Mouse (Mus musculus): Measurements from ENCODE around the gene Gm11555. TPM values are rescaled to one million over a fixed set of nuclear protein-coding genes. Genes with fewer than 3 reads are reported as not detected.
"Not testable (repeated sequence)": the region's sequence is repeated elsewhere in the genome, so short reads cannot be mapped to it uniquely, and the experiment has no call there.

Gm11555 gene
- polyA plus RNA-seq (2014; fragmentation: Nextera tagmentation; extraction: Ambion mirVana), result not detected in 2 replicates

GRCm38 (mm10) chr11:99650136-99650535, at the start of gene Gm11555:
Gene Gm11555, minus strand, starts transcription at chr11:99650236.
- Histone ChIP-seq H3K4me1 (ENCODE audit: control insufficient read depth in 2 of 2, insufficient read depth in 2 of 2, low read length in 2 of 2) (no peaks in the 10 kb centered on the region), H3K27me3 (ENCODE audit: control insufficient read depth, insufficient read depth, low read length) (no peaks in the 10 kb centered on the region), H3K4me3 (ENCODE audit: control insufficient read depth in 1 of 2, insufficient read depth in 1 of 2, low read depth in 1 of 2, low read length in 2 of 2) (no peak within 1 kb of the TSS), H3K9ac (ENCODE audit: low read length) (no peak within 1 kb of the TSS), H3K36me3 (ENCODE audit: control insufficient read depth, insufficient read depth, low read length) (no peaks in the 10 kb centered on the region), H3K9me3 (ENCODE audit: control insufficient read depth, low read length) (no peaks in the 10 kb centered on the region), H3K27ac (replicated peaks in 1 of 2; ENCODE audit: control insufficient read depth in 1 of 2, insufficient read depth in 1 of 2, low read depth in 2 of 2, low read length in 2 of 2) (no peak within 1 kb of the TSS), H3K4me2 (ENCODE audit: low read length) (no peak within 1 kb of the TSS)
- no peak for ATAC-seq (ENCODE audit: insufficient number of reproducible peaks, insufficient read depth, low FRiP score, low read depth)
- WGBS, result 69% methylated on average over 2 of the region's 2 CpGs

DNA sequence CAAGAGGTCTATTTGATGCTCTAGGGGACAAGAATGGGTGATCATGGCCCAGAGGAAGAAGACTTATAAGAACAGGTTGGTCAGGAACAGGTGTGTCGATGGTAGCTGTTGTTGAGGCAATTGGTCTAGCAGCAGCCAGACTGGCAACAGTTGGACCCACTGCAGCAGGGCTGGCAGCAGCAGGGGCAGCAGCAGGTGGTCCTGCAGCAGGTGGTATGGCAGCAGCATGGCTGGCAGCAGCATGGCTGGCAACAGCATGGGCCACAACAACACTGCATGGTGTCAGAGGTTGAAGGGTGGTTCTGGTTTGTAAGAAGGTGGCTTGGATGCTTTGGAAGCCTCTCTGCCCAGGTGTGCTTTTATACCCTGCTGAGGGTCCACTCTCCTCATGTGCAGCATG, 40.4 kb upstream of the Gm11555 start, which contains the start of gene Gm14190:
Gene Gm14190, minus strand, starts transcription at position 278 of the 400 bp plus-strand sequence.
- no peak within 1 kb of the TSS for H3K4me2 ChIP-seq (ENCODE audit: low read length)
- no peaks in the 10 kb centered on the region for H3K27me3 ChIP-seq (ENCODE audit: control insufficient read depth, insufficient read depth, low read length)
- no peak for ATAC-seq (ENCODE audit: insufficient number of reproducible peaks, insufficient read depth, low FRiP score, low read depth)
- 80% methylated on average over 1 of the region's 1 CpGs for WGBS
- H3K27ac ChIP-seq (replicated peaks in 1 of 2; ENCODE audit: control insufficient read depth in 1 of 2, insufficient read depth in 1 of 2, low read depth in 2 of 2, low read length in 2 of 2), result no peak within 1 kb of the TSS
- H3K4me1 ChIP-seq (ENCODE audit: control insufficient read depth in 2 of 2, insufficient read depth in 2 of 2, low read length in 2 of 2), result no peaks in the 10 kb centered on the region
- no peak within 1 kb of the TSS for H3K4me3 ChIP-seq (ENCODE audit: control insufficient read depth in 1 of 2, insufficient read depth in 1 of 2, low read depth in 1 of 2, low read length in 2 of 2)
- no peaks in the 10 kb centered on the region for H3K9me3 ChIP-seq (ENCODE audit: control insufficient read depth, low read length)
- no peak within 1 kb of the TSS for H3K9ac ChIP-seq (ENCODE audit: low read length)
- no peaks in the 10 kb centered on the region for H3K36me3 ChIP-seq (ENCODE audit: control insufficient read depth, insufficient read depth, low read length)

DNA sequence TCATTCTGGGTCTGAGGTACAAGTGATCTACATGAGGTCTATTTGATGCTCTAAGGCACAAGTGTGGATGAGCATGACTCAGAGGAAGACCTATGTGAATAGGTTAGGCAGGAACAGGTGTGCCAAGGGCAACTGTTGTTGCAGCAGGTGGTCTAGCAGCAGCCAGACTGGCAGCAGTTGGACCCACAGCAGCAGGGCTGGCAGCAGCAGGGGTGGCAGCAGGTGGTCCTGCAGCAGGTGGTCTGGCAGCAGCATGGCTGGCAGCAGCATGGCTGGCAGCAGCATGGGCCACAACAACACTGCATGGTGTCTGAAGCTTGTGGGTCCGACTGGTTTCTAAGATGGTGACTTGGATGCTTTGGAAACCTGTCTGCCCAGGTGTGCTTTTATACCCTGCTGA, 35.2 kb upstream of the Gm11555 start:
- 63% methylated on average over 1 of the region's 1 CpGs for WGBS
- not testable (repeated sequence) for H3K9ac ChIP-seq (ENCODE audit: low read length); H3K4me2 ChIP-seq (ENCODE audit: low read length); H3K27me3 ChIP-seq (ENCODE audit: control insufficient read depth, insufficient read depth, low read length); H3K9me3 ChIP-seq (ENCODE audit: control insufficient read depth, low read length); H3K4me3 ChIP-seq (ENCODE audit: control insufficient read depth in 1 of 2, insufficient read depth in 1 of 2, low read depth in 1 of 2, low read length in 2 of 2); H3K4me1 ChIP-seq (ENCODE audit: control insufficient read depth in 2 of 2, insufficient read depth in 2 of 2, low read length in 2 of 2); H3K27ac ChIP-seq (replicated peaks in 1 of 2; ENCODE audit: control insufficient read depth in 1 of 2, insufficient read depth in 1 of 2, low read depth in 2 of 2, low read length in 2 of 2); H3K36me3 ChIP-seq (ENCODE audit: control insufficient read depth, insufficient read depth, low read length); ATAC-seq (ENCODE audit: insufficient number of reproducible peaks, insufficient read depth, low FRiP score, low read depth)

- H3K36me3 ChIP-seq (ENCODE audit: control insufficient read depth, insufficient read depth, low read length), result no peaks in the 10 kb centered on the region
- no peaks in the 10 kb centered on the region for H3K4me1 ChIP-seq (ENCODE audit: control insufficient read depth in 2 of 2, insufficient read depth in 2 of 2, low read length in 2 of 2)
- H3K4me2 ChIP-seq (ENCODE audit: low read length), result no peak overlapping the region
- H3K9me3 ChIP-seq (ENCODE audit: control insufficient read depth, low read length), result no peaks in the 10 kb centered on the region
- H3K27ac ChIP-seq (replicated peaks in 1 of 2; ENCODE audit: control insufficient read depth in 1 of 2, insufficient read depth in 1 of 2, low read depth in 2 of 2, low read length in 2 of 2), result no peak overlapping the region
- H3K4me3 ChIP-seq (ENCODE audit: control insufficient read depth in 1 of 2, insufficient read depth in 1 of 2, low read depth in 1 of 2, low read length in 2 of 2), result no peak overlapping the region
- H3K27me3 ChIP-seq (ENCODE audit: control insufficient read depth, insufficient read depth, low read length), result no peaks in the 10 kb centered on the region
- H3K9ac ChIP-seq (ENCODE audit: low read length), result no peak overlapping the region
- 75% methylated on average over 2 of the region's 2 CpGs for WGBS
- no peak for ATAC-seq (ENCODE audit: insufficient number of reproducible peaks, insufficient read depth, low FRiP score, low read depth)
These were observed 33.4 kb upstream of the Gm11555 start for GRCm38 (mm10) chr11:99683481-99683880.

DNA sequence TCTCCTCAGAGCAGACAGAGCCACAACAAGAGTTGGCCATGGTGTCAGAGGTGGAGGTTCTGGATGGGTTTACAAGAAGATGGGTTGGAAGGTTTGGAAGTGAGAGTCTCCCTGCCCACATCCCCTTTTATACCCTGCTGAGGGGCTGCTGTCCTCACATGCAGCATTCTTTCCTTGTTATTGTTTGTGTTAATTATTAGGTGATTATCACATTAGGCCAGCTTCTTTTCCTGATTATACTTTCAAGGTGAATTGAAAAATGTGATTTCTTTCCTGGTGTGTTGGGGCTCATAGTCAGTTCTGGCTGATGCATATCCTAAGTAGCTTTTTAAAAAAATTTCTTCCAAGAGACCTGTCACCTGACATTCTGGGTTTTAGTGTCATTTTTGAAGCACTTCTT, 15.8 kb upstream of the Gm11555 start, which contains the start of gene Krtap4-6:
Gene Krtap4-6, minus strand, starts transcription at position 101 of the 400 bp plus-strand sequence.
- ATAC-seq (ENCODE audit: insufficient number of reproducible peaks, insufficient read depth, low FRiP score, low read depth), result no peak
- Histone ChIP-seq H3K27ac (replicated peaks in 1 of 2; ENCODE audit: control insufficient read depth in 1 of 2, insufficient read depth in 1 of 2, low read depth in 2 of 2, low read length in 2 of 2) (no peak within 1 kb of the TSS), H3K9ac (ENCODE audit: low read length) (no peak within 1 kb of the TSS), H3K4me2 (ENCODE audit: low read length) (no peak within 1 kb of the TSS), H3K4me1 (ENCODE audit: control insufficient read depth in 2 of 2, insufficient read depth in 2 of 2, low read length in 2 of 2) (no peaks in the 10 kb centered on the region), H3K4me3 (ENCODE audit: control insufficient read depth in 1 of 2, insufficient read depth in 1 of 2, low read depth in 1 of 2, low read length in 2 of 2) (no peak within 1 kb of the TSS), H3K27me3 (ENCODE audit: control insufficient read depth, insufficient read depth, low read length) (no peaks in the 10 kb centered on the region), H3K9me3 (ENCODE audit: control insufficient read depth, low read length) (no peaks in the 10 kb centered on the region), H3K36me3 (ENCODE audit: control insufficient read depth, insufficient read depth, low read length) (no peaks in the 10 kb centered on the region)

- Histone ChIP-seq H3K4me1 (ENCODE audit: control insufficient read depth in 2 of 2, insufficient read depth in 2 of 2, low read length in 2 of 2) (no peaks in the 10 kb centered on the region), H3K4me2 (ENCODE audit: low read length) (no peak overlapping the region), H3K4me3 (ENCODE audit: control insufficient read depth in 1 of 2, insufficient read depth in 1 of 2, low read depth in 1 of 2, low read length in 2 of 2) (no peak overlapping the region), H3K9me3 (ENCODE audit: control insufficient read depth, low read length) (no peaks in the 10 kb centered on the region), H3K27ac (replicated peaks in 1 of 2; ENCODE audit: control insufficient read depth in 1 of 2, insufficient read depth in 1 of 2, low read depth in 2 of 2, low read length in 2 of 2) (no peak overlapping the region), H3K36me3 (ENCODE audit: control insufficient read depth, insufficient read depth, low read length) (no peaks in the 10 kb centered on the region), H3K9ac (ENCODE audit: low read length) (no peak overlapping the region), H3K27me3 (ENCODE audit: control insufficient read depth, insufficient read depth, low read length) (no peaks in the 10 kb centered on the region)
- ATAC-seq (ENCODE audit: insufficient number of reproducible peaks, insufficient read depth, low FRiP score, low read depth), result no peak
- WGBS, result 79% methylated on average over 10 of the region's 10 CpGs
These were observed 12.8 kb upstream of the Gm11555 start for GRCm38 (mm10) chr11:99662802-99663201.

GRCm38 (mm10) chr11:99659256-99659655, 9.2 kb upstream of the Gm11555 start:
- Histone ChIP-seq H3K4me2 (ENCODE audit: low read length) (no peak overlapping the region), H3K9ac (ENCODE audit: low read length) (no peak overlapping the region), H3K27ac (replicated peaks in 1 of 2; ENCODE audit: control insufficient read depth in 1 of 2, insufficient read depth in 1 of 2, low read depth in 2 of 2, low read length in 2 of 2) (no peak overlapping the region), H3K9me3 (ENCODE audit: control insufficient read depth, low read length) (no peaks in the 10 kb centered on the region), H3K27me3 (ENCODE audit: control insufficient read depth, insufficient read depth, low read length) (no peaks in the 10 kb centered on the region), H3K4me1 (ENCODE audit: control insufficient read depth in 2 of 2, insufficient read depth in 2 of 2, low read length in 2 of 2) (no peaks in the 10 kb centered on the region), H3K4me3 (ENCODE audit: control insufficient read depth in 1 of 2, insufficient read depth in 1 of 2, low read depth in 1 of 2, low read length in 2 of 2) (no peak overlapping the region), H3K36me3 (ENCODE audit: control insufficient read depth, insufficient read depth, low read length) (no peaks in the 10 kb centered on the region)
- ATAC-seq (ENCODE audit: insufficient number of reproducible peaks, insufficient read depth, low FRiP score, low read depth), result no peak
- 77% methylated on average over 4 of the region's 4 CpGs for WGBS

DNA sequence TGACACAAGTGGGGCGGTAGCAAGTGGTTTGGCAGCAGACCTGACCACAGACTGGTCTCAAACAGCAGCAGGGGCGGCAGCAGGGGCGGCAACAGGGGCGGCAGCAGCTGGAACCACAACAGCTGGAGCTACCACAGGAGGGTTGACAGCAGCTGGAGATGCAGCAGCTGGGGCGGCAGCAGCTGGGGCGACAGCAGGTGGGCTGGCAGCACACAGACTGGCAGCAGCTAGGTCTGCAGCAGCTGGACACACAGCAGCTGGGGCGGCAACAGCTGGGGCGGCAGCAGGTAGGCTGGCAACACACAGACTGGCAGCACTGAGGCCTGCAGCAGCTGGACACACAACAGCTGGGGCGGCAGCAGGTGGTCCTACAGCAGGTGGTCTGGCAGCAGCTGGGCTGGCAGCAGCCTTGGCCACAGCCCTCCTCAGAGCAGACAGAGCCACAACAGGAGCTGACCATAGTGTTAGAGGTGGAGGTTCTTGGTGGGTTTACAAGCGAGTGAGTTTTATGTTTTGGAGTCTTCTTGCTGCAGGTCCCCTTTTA, 8.5 kb upstream of the Gm11555 start, which contains the start of gene Gm11563:
Gene Gm11563, minus strand, starts transcription at position 494 of the 544 bp plus-strand sequence.
- WGBS, result 51% methylated on average over 10 of the region's 10 CpGs

More for the DNA sequence above, 8.5 kb upstream of the Gm11555 start, which contains the start of gene Gm11563:
- not testable (repeated sequence) for H3K4me2 ChIP-seq (ENCODE audit: low read length); H3K27me3 ChIP-seq (ENCODE audit: control insufficient read depth, insufficient read depth, low read length); H3K27ac ChIP-seq (replicated peaks in 1 of 2; ENCODE audit: control insufficient read depth in 1 of 2, insufficient read depth in 1 of 2, low read depth in 2 of 2, low read length in 2 of 2); H3K9ac ChIP-seq (ENCODE audit: low read length); H3K9me3 ChIP-seq (ENCODE audit: control insufficient read depth, low read length); H3K4me3 ChIP-seq (ENCODE audit: control insufficient read depth in 1 of 2, insufficient read depth in 1 of 2, low read depth in 1 of 2, low read length in 2 of 2); H3K4me1 ChIP-seq (ENCODE audit: control insufficient read depth in 2 of 2, insufficient read depth in 2 of 2, low read length in 2 of 2); ATAC-seq (ENCODE audit: insufficient number of reproducible peaks, insufficient read depth, low FRiP score, low read depth); H3K36me3 ChIP-seq (ENCODE audit: control insufficient read depth, insufficient read depth, low read length)

Data from heart, embryonic 14.5 days (tissue).